Mouse (Mus musculus) kidney, adult 9 months (tissue): ENCODE data around the gene Greb1.

ENCODE experiments used
- DNase-seq: peaks from one replicate; pipeline ENCODE4 v3.0.0; 2022

The Greb1 gene

DNA sequence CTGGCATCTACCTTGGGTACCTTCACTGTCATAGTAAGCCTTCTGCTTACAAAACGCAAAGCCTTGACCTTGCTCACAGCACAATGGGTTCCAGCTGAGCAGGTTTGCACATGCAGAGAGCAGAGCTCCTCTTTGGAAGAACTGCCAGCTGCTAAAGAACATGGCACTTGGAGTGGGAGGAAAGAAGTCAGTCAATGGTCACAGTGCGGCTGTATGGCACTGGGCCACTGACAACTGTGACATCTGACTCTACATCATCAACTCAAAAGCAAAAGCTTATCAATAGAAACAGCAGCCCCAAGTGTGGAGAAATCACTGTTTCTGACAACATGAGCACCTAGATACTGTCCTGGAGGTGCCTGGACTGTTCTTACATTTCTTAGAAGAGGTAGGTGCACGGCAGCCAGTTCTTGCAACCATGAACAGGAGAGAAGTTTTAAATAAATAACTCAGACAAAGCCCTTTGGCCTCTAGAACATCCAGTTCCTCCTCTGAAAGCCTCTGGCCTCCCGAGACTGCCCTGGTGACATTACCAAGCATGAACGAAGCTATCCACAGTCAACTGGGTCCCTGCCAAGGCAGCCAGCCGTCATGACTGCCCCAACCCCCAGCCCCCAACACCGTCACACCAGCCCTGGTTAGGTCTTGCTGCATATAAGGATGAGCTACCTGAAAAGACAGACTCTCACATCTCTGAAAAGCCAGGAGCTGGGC, 170.4 kb downstream of the Greb1 start:
- peak; percentile 93 for DNase-seq
